Mouse (Mus musculus) embryonic facial prominence, embryonic 11.5 days (tissue): ENCODE results near the gene H60c. TPM values are rescaled to one million over a fixed set of nuclear protein-coding genes. Genes with fewer than 3 reads are reported as not detected.

ENCODE experiments used
- ATAC-seq: fragments of 200-750 bp; cut with Nextera tagmentation; replicated peaks from 2 replicates; pipeline ENCODE4 v1.8.0; 2017; ENCODE audit warnings: low read depth; ENCODE audit not compliant: insufficient number of reproducible peaks, low FRiP score, low TSS enrichment
- DNase-seq: peaks from one replicate; pipeline ENCODE4 v3.0.0-alpha.2; 2015; ENCODE audit warnings: low spot score
- H3K27ac ChIP-seq: fragments of 300-500 bp; sonication (generic); replicated peaks from 2 replicates; pipeline ENCODE4 v1.5.1; 2014; ENCODE audit warnings: mild to moderate bottlenecking, low read depth, low read length, control low read depth
- H3K27me3 ChIP-seq: fragments of 300-500 bp; sonication (generic); 2 replicates; pipeline ENCODE4 v1.6.1; 2014; ENCODE audit warnings: mild to moderate bottlenecking, low read length, moderate library complexity, mixed read lengths; ENCODE audit not compliant: control insufficient read depth, insufficient read depth
- H3K36me3 ChIP-seq: fragments of 300-500 bp; sonication (generic); replicated peaks from 2 replicates; pipeline ENCODE4 v1.6.1; 2014; ENCODE audit warnings: low read depth, mild to moderate bottlenecking, low read length, moderate library complexity, mixed read lengths; ENCODE audit not compliant: control insufficient read depth, insufficient read depth
- H3K4me1 ChIP-seq: fragments of 300-500 bp; sonication (generic); 2 replicates; pipeline ENCODE4 v1.6.1; 2014; ENCODE audit warnings: low read length, mixed read lengths; ENCODE audit not compliant: control insufficient read depth, insufficient read depth
- H3K4me2 ChIP-seq: fragments of 300-500 bp; sonication (generic); 2 replicates; pipeline ENCODE4 v1.6.1; 2014; ENCODE audit warnings: low read depth, mild to moderate bottlenecking, control low read depth, low read length, moderate library complexity
- H3K4me3 ChIP-seq: fragments of 300-500 bp; sonication (generic); 2 replicates; pipeline ENCODE4 v1.5.1; 2014; ENCODE audit warnings: low read depth, low read length, control low read depth
- H3K9ac ChIP-seq: fragments of 300-500 bp; sonication (generic); replicated peaks from 2 replicates; pipeline ENCODE4 v1.6.1; 2014; ENCODE audit warnings: mild to moderate bottlenecking, control low read depth, low read length
- H3K9me3 ChIP-seq: fragments of 300-500 bp; sonication (generic); replicated peaks from 2 replicates; pipeline ENCODE4 v1.6.1; 2016; ENCODE audit warnings: mild to moderate bottlenecking, low read length, inconsistent platforms, mixed read lengths; ENCODE audit not compliant: control insufficient read depth
- WGBS: fragments of 180-500 bp; shearing (Covaris S2); extraction: QIAGEN DNeasy Blood & Tissue Kit; methylation state at CpG from one replicate; pipeline ENCODE4 v1.1.7; 2014; 5-methylcytosine and 5-hydroxymethylcytosine counted together
- polyA plus RNA-seq: library from polyadenylated mRNA; unstranded; fragments of >200 nt; fragmentation: Nextera tagmentation; extraction: Ambion mirVana; gene quantifications from 2 replicates; pipeline ENCODE4 v1.2.1, GENCODE M21; 2014

Gene H60c
- not detected in 2 replicates for polyA plus RNA-seq

DNA sequence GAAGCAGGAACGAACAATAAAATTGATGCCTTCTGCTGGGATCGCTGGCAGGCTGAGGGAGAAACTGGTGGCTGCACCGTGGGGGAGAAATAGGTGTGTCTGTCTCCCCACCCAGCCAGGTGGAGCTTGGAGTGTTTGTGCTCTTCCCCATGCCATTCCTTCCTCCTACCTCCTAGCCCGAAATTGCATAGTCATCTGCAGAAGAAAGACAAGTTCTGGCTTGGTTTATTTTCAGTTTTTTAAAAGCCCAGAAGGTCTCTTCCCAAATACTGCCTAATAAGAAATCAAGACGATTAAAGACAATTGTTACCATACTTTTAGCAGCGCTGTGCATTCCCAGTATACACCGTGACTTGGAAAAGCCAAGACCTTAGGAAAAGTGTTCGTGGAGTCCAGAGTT is at the start of gene H60c:
Gene H60c (minus strand): TSS at position 101 of the 400 bp plus-strand sequence.
- no peak within 1 kb of the TSS for H3K27ac ChIP-seq
- H3K4me3 ChIP-seq, result no peak within 1 kb of the TSS
- H3K9me3 ChIP-seq, result no peaks in the 10 kb centered on the region
- no peak for DNase-seq
- H3K27me3 ChIP-seq, result no peaks in the 10 kb centered on the region
- WGBS, result 72% methylated on average over 8 of the region's 8 CpGs
- no peak within 1 kb of the TSS for H3K9ac ChIP-seq
- H3K4me1 ChIP-seq, result no peaks in the 10 kb centered on the region
- no peak for ATAC-seq
- no peak within 1 kb of the TSS for H3K4me2 ChIP-seq
- no peaks in the 10 kb centered on the region for H3K36me3 ChIP-seq

DNA sequence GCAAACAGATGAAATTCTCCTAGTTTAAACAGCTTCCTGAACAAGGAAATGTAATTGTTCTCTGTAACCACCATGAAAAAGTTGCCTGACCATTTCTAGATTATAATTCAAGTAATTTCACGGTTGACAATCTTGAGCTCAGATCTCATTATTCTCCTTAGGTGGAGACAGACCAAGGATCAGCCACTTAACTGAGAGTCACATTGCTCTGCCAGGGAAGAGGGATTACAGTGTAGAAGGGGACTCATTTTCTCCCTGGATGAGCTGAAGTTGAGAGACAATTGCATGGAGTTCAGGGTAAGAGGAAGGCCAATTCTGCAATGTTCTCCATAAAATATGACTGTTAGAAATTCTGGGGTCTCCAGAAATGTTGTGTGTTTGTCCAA is 41.2 kb upstream of the H60c start:
- DNase-seq (no peak), ATAC-seq (no peak)
- Histone ChIP-seq H3K27ac (no peak overlapping the region), H3K27me3 (no peaks in the 10 kb centered on the region), H3K4me2 (no peak overlapping the region), H3K36me3 (no peaks in the 10 kb centered on the region), H3K4me3 (no peak overlapping the region), H3K9me3 (no peaks in the 10 kb centered on the region), H3K4me1 (no peaks in the 10 kb centered on the region), H3K9ac (no peak overlapping the region)
- whole genome bisulfite sequencing, result 66% methylated on average over 1 of the region's 1 CpGs

DNA sequence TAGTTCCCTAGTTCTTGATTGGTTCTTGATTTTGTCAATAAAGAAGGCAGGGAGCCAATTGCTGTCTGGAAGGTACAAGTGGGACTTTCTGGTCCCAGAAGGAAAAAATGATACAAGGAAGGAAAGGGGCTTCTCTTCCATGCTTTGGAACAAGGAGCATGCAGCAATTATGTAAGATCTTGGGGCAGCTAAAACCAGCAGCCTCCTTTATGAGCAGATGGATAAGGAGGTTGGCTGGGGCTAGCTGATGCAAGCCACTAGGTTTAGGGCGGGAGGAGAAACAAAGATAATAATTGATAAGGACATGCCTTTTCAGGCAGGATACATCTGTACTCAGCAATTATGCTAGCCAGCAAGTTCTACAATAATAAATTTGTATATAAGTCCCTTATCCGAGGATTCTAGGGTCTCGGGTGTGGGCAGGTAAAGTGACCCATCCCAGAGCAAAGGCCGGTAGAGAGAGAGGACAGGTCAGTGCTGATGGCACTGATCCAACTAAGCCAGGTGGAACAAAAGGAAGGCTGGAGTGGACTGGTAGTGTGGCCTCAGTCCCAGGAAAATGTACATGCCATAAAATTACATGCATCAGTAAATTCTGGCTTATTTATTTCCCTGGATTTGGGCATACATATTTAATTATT is 40.7 kb upstream of the H60c start:
- H3K27me3 ChIP-seq, result no peaks in the 10 kb centered on the region
- no peaks in the 10 kb centered on the region for H3K9me3 ChIP-seq
- DNase-seq, result no peak
- no peak overlapping the region for H3K4me2 ChIP-seq
- ATAC-seq, result no peak
- no peak overlapping the region for H3K9ac ChIP-seq
- H3K4me1 ChIP-seq, result no peaks in the 10 kb centered on the region
- 82% methylated on average over 4 of the region's 4 CpGs for WGBS
- H3K36me3 ChIP-seq, result no peaks in the 10 kb centered on the region
- no peak overlapping the region for H3K4me3 ChIP-seq
- no peak overlapping the region for H3K27ac ChIP-seq

DNA sequence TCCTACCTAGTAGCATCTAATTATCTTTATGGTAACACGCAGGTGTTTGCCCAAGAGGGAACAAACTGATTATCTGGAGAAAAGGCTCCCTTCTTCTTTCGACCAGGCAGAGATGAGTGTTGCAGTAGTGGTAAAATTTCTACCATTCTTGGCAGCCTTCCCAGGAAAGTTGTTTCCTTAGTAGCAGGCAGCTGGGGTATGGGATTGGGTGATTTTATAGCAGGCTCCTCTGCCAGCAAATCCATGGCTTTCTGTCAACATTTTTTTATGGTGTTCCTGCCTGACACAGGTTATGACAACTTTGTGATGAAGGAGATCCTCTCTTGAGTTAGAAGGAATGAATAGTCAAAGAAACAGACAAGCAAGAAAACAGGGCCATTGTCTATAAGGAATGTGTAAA is 40.2 kb upstream of the H60c start:
- Histone ChIP-seq H3K9ac (no peak overlapping the region), H3K9me3 (no peaks in the 10 kb centered on the region), H3K27me3 (no peaks in the 10 kb centered on the region), H3K4me3 (no peak overlapping the region), H3K4me1 (no peaks in the 10 kb centered on the region), H3K4me2 (no peak overlapping the region), H3K36me3 (no peaks in the 10 kb centered on the region), H3K27ac (no peak overlapping the region)
- DNase-seq, result no peak
- WGBS, result 72% methylated on average over 2 of the region's 2 CpGs
- no peak for ATAC-seq

DNA sequence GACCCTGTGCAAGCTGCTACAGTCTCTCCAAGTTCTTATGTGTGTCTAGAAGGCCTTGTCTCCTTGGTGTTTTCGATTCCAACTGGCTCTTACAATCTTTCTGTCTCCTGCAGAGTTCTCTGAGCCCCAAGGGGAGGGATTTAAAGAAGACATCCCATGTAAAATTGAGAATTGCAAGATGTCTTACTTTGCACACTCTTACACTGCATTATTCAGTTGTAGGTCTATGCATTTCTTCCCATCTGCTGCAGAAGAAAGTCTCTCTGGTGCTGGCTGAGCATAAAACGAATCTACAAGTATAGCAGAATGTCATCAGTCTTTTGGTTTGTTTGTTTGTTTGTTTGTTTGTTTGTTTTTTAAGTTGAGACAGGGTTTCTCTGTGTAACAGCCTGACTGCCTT is 26.4 kb upstream of the H60c start:
- ATAC-seq (no peak), DNase-seq (no peak)
- Histone ChIP-seq H3K4me1 (no peaks in the 10 kb centered on the region), H3K9me3 (no peaks in the 10 kb centered on the region), H3K27ac (no peak overlapping the region), H3K9ac (no peak overlapping the region), H3K27me3 (no peaks in the 10 kb centered on the region), H3K4me2 (no peak overlapping the region), H3K4me3 (no peak overlapping the region), H3K36me3 (no peaks in the 10 kb centered on the region)
- WGBS, result 57% methylated on average over 2 of the region's 2 CpGs

DNA sequence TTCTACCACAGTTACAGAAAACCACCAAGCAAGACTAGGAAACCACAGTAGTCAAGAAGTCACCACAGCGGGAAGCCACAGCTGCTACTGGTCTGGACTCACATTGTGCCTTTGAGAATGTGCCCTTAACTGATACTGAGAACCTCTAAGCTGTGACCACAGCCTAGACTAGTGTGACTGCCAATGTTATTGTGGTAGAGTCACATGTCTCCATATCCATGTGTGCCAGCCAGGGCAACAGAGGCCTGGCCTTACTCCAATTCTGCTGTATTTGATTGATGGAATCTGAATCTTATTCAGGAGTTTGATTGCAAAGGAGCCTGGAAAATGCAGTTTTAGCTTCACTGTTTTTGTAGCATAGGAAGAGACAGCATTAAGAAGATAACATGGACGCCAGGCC is 13.5 kb upstream of the H60c start:
- Histone ChIP-seq H3K9me3 (no peaks in the 10 kb centered on the region), H3K27me3 (no peaks in the 10 kb centered on the region), H3K9ac (no peak overlapping the region), H3K36me3 (no peaks in the 10 kb centered on the region), H3K4me2 (no peak overlapping the region), H3K27ac (no peak overlapping the region), H3K4me3 (no peak overlapping the region), H3K4me1 (no peaks in the 10 kb centered on the region)
- 93% methylated on average over 2 of the region's 2 CpGs for WGBS
- ATAC-seq (no peak), DNase-seq (no peak)

DNA sequence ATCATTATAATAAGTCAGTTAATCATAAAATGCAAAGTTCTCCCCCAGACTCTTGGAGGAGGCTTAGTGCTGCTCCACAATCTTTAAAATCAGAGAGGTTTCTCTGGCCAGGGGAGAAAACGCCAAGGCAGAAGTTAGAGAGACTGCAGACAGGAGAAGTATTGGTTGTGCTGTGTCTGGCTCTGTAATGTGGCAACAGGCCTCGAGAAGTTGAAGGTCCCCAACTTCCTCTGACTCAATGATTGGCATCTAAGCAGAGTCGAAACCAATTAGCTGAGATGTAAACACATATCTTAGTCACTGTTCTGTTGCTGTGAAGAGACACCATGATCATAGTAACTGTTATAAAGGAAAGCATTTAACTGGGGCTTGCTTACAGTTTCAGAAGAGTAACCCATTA is 6.5 kb upstream of the H60c start:
- H3K4me2 ChIP-seq, result no peak overlapping the region
- ATAC-seq (no peak), DNase-seq (no peak)
- no peak overlapping the region for H3K4me3 ChIP-seq
- H3K9ac ChIP-seq, result no peak overlapping the region
- H3K27me3 ChIP-seq, result no peaks in the 10 kb centered on the region
- no peaks in the 10 kb centered on the region for H3K4me1 ChIP-seq
- H3K36me3 ChIP-seq, result no peaks in the 10 kb centered on the region
- no peaks in the 10 kb centered on the region for H3K9me3 ChIP-seq
- no peak overlapping the region for H3K27ac ChIP-seq
- 77% methylated on average over 3 of the region's 3 CpGs for WGBS

GRCm38 (mm10) chr10:3271036-3271435 is 3.5 kb upstream of the H60c start:
- no peak for DNase-seq
- H3K27ac ChIP-seq, result no peak overlapping the region
- 66% methylated on average over 3 of the region's 4 CpGs for WGBS
- no peak overlapping the region for H3K4me2 ChIP-seq
- no peaks in the 10 kb centered on the region for H3K4me1 ChIP-seq
- no peaks in the 10 kb centered on the region for H3K36me3 ChIP-seq
- H3K27me3 ChIP-seq, result no peaks in the 10 kb centered on the region
- H3K9ac ChIP-seq, result no peak overlapping the region
- no peaks in the 10 kb centered on the region for H3K9me3 ChIP-seq
- H3K4me3 ChIP-seq, result no peak overlapping the region
- no peak for ATAC-seq
